Mouse (Mus musculus) large intestine, adult 2 months (tissue): Measurements from ENCODE around the gene Shc2. TPM values are rescaled to one million over a fixed set of nuclear protein-coding genes. Genes with fewer than 3 reads are reported as not detected.

Source experiments
- DNase-seq: peaks from one replicate; pipeline ENCODE4 v3.0.0-alpha.2; 2012; ENCODE audit warnings: low read depth, low spot score
- WGBS: fragments of 180-500 bp; shearing (Covaris S2); methylation state at CpG from one replicate; pipeline ENCODE4 v1.1.7; 2018; 5-methylcytosine and 5-hydroxymethylcytosine counted together
- polyA plus RNA-seq: library from polyadenylated mRNA; depleted of rRNA; stranded (reverse); fragments of >200 nt; gene quantifications from 2 replicates; pipeline ENCODE4 v1.2.3, GENCODE M21; 2012

The Shc2 gene
- polyA plus RNA-seq, 1 experiment, result 1.4 TPM

DNA sequence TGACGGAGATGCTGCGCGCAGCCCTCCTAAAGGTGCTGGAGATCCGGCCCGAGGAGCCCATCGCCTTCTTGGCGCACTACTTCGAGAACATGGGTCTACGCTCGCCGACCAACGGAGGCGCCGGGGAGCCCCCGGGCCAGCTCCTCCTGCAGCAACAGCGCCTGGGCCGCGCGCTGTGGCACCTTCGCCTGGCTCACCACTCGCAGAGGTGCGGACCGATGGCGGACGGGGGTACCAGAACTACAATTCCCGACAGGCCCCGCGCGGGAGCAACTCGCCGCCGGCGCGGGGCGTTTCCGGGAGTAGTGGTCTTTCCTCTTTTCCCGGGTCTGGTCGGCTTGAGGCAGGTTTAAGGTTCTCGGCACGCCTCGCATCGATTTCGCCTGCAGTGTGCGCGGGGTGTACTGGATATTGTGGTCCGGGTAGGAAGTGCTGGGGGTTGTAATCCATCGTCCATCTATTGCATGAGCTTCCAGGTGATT lies 31.9 kb upstream of the Shc2 start:
- DNase-seq, result no peak
- WGBS, result under 1% methylated on average over 47 of the region's 47 CpGs

DNA sequence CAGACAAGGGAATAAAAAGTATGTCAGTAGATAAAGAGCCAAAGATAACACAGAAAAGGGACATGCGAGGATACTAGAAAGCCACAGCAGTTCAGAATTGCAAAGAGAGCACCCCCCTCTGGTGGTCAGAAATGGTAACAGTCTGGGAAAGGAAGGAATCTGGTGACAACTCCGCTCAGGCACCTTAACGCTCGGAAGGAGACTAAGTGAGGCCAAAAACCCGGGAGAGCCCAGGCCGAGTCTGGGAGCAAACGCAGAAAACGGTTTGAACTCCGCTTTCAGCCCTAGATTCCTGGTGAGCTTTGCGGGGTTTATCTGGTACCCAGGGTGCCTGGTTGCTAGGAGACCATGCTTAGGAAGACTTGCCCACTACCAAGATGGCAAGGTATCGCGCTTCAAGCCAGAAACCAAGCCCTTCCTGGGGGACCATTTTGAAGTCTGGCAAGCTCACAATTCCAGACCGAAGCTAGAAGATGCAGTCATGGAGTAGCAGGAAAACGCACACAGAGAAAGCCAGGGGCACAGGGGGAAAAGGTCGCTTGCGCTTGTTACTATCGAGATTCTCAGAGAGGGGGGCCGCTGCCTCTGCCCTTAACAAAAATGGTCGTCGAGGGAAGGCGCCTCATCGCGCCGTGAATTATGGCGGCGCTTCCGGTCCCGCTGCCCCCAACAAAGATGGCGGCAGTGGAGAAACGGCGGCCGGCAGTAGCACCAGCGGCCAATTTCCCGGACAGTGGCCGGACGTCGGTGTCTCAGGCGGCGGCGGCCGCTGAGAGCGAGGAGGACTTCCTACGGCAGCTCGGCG lies 31.3 kb upstream of the Shc2 start, which contains the start of gene Tpgs1:
TSS of gene Tpgs1 (plus strand) at position 599 of the 805 bp plus-strand sequence.
- DNase-seq, result peak; percentile 73
- WGBS, result under 1% methylated on average over 45 of the region's 45 CpGs

DNA sequence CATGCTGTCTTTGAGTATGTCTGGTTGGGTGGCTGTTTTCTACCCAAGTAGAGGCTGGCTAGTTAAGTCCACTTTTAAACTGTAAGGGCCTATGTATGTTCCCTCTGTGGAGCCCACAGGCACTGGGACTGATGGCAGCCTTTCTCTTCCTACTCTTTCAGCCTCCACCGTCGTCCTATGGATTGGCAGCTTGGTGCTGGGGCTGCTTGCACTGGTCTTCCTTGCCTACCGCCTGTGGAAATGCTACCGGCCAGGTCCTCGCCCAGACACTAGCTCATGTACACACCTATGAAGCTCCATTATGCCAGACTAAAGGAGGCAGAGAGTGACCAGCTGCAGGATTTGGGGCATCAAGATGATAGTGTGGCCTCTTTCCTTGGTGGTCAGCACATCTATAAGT lies 30.4 kb upstream of the Shc2 start:
- WGBS, result 81% methylated on average over 5 of the region's 5 CpGs
- no peak for DNase-seq

DNA sequence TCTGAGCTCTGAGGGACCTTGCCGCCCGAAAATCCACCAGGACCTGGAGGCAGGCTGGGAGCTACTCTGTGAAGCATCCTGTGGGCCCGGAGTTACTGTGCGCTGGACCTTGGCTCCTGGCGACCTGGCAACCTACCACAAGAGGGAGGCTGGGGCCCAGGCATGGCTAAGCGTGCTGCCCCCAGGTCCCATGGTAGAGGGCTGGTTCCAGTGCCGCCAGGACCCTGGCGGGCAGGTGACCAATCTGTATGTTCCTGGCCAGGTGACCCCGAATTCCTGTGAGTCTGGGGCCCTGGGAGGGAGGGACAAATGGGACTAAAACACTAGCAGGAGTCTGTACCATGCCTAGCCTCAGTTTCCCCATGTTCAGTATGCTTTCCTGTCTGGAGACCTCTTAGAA lies 28.8 kb upstream of the Shc2 start:
- WGBS, result 66% methylated on average over 9 of the region's 9 CpGs
- DNase-seq, result no peak

DNA sequence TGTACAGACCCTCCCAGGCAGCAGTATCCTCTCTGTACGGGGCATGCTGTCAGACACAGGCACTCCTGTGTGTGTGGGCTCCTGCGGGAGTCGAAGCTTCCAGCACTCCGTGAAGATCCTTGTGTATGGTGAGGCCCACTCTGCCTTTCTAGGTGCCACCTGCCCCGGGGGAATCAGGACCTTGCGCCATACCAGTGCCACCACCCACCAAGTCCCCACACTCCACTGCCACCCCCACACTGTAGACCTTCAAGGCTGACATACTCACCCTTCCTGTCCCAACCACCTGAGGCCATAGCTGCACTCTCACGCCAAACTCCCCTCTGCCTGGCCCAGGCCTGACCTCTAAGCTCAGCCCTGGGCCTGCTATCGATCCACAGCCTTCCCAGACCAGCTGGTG lies 27.3 kb upstream of the Shc2 start:
- no peak for DNase-seq
- WGBS, result 78% methylated on average over 8 of the region's 8 CpGs

DNA sequence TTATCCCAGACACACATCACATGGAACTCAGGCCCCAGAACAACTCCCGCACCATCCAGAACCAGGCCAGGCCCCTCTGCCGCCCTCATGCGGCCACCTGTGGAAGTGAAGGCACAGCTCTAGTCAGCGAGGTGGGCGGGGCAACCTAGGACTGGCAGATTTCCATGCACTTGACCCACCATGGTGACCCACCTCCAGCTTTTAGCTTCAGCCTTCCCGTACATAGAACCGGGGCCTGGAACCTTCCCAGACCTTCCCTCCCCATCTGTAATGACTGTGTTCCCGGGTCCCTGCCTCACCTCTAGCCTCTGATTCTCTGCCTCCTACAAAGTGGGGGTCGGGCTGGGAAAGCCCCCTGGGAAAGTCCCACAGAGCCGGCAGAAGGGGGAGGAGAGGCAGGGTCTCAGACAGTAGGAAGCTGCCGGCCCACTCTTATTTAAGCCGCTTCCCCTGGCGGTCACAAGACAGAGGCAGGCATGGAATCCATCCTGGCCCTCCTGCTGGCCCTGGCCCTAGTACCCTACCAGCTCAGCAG lies 26.5 kb upstream of the Shc2 start, which contains the start of gene Madcam1:
TSS of gene Madcam1 (plus strand) at position 429 of the 535 bp plus-strand sequence.
- no peak for DNase-seq
- 17% methylated on average over 13 of the region's 13 CpGs for WGBS

DNA sequence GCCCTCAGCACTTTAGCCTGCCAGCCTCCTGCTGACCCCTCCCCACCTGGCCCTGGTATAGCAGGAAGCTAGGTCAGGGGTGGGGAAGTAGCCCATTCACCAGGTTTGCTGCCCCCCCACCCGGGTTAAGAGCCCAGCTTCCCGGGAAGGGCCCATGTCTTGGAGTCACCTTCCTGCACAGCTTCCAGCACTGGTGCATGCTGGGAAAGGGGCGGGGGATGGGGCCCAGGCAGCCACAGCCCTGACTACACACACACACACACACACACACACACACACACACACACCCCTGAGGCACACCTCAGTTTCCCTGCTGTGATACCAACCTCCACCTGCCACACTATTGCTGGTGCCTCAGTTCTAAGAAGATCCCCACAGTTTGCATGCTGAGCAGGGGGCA lies 24.1 kb upstream of the Shc2 start:
- WGBS, result 43% methylated on average over 3 of the region's 3 CpGs
- no peak for DNase-seq

DNA sequence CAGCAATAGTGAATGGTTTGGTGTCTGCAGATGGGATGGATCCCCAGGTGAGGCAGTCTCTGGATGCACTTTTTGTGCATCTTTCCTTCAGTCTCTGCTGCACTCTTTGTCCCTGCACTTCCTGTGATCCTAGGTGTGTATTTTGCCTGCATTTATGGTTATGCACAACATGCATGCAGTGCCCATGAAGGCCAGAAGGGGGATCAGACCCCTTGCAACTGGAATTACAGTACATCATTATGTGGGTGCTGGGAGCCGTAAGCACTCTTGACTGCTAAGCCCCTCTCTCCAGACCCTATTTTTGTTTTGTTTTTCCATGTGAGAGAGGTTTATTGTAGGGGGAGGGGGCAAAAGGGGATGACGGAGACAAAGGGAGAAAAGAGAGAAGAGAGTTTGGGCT lies 22.6 kb upstream of the Shc2 start:
- 77% methylated on average over 2 of the region's 2 CpGs for WGBS
- no peak for DNase-seq

DNA sequence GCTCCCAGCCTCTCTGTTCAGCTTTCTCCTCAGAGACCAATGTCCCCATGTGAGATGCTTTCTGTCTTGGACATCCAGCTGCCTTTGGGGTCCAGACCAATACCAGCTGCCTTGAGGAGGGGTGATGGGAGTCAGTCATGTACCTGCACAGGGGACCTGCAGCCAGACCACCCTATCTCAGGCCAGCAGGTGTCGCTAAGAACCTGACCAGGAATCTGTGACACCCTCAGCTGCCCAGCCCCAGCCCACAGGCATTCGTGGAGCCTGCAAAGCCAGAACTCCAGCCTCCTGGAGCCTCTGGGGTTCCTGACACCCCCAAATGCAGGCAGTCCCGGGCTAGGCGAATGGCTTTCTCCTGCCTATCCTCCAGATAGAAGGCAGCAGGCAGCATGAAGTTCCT lies 21.1 kb upstream of the Shc2 start:
- WGBS, result 19% methylated on average over 4 of the region's 4 CpGs
- no peak for DNase-seq

DNA sequence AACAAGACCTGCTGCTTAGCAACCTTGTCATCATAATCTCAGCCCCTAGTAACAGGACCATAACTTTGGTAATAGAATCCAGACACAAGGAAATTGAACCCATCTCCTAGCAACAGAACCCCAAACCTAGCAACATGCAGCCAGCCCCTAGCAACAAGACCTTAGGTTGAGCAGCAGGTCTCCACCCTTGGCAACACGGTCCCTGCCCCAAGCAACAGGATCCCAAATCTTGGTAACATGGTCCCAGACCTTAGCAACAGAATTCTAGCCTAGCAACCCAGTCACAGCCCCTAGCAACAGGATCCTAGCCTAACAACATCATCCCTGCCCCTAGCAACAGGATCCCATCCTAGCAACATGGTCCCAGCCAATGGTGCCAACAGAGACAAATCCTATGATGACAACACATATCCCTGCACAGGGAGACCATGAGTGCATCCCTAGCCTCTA lies 17.3 kb upstream of the Shc2 start:
- 34% methylated on average over 1 of the region's 1 CpGs for WGBS
- no peak for DNase-seq

DNA sequence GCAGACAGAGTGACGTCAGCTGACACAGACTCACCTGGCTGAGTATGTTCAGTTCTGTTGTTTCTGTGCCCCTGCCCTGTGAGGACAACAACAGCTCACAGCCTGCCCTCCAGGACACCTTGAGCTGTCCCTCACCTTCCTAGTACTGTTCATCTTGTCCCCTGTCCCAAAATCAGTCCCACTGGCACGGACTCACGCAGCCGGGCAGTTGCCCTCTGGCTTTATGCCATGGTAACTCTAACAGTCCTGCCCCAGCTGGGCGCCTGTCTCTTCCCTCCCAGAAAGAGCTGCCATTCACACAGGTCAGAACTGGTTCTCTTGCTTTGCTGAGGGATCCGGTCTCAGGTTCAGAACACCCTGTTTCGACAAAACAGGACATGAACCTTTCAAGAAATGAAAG lies 15.1 kb upstream of the Shc2 start:
- no peak for DNase-seq
- 65% methylated on average over 7 of the region's 7 CpGs for WGBS

DNA sequence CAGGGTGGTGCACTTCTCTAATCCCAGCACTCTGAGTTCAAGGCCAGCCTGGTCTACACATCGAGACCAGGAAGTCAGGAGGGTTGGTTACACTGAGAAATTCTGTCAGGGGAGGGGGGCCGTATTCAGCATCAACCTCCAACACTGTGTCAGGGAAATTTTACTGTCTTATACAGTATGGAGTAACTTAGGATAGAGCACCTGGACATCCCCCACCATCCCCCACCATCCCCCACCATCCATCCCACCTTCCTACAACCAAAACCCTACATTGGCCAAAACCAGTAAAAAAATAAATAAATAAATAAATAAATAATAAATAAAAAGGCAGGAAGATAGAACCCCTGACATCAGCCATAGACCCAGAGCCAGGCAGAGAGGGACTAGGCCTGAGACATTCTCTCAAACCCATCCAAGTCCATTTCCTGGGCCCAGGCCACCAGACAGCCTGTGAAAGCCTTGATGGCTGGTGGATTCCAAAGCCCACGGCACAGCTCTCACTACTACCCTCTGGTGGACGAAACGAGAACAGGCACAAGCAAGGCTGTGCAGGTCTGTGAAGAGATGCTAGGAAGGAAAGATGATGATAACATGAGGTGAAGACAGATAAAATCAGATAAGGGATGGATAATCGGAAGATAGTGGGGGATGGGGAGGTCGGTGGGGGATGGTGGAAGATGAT lies 11.5 kb upstream of the Shc2 start:
- WGBS, result 24% methylated on average over 7 of the region's 7 CpGs
- DNase-seq, result peak; percentile 39

DNA sequence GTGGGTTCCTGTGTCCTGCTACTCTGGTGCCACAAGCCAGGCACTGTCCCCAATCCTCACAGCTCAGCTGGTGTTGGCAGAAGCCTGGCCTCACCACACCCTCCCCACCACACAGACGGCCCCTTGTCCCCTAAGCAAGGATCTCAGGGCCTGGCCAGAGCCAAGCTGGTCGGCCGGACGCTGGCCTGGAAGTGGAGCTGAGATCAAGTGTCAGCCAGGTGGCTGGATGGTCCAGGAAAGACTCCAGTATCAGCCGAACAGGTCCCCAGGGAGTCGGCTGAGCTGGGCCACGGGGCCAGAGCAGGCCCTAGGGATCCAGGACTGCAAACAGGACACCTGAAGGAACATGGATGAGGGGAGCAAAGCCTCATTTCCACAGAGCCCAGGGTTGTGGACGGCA lies 8.0 kb upstream of the Shc2 start, which contains the start of gene Odf3l2:
TSS of gene Odf3l2 (minus strand) at position 28 of the 400 bp plus-strand sequence.
- DNase-seq, result no peak
- 63% methylated on average over 8 of the region's 8 CpGs for WGBS

DNA sequence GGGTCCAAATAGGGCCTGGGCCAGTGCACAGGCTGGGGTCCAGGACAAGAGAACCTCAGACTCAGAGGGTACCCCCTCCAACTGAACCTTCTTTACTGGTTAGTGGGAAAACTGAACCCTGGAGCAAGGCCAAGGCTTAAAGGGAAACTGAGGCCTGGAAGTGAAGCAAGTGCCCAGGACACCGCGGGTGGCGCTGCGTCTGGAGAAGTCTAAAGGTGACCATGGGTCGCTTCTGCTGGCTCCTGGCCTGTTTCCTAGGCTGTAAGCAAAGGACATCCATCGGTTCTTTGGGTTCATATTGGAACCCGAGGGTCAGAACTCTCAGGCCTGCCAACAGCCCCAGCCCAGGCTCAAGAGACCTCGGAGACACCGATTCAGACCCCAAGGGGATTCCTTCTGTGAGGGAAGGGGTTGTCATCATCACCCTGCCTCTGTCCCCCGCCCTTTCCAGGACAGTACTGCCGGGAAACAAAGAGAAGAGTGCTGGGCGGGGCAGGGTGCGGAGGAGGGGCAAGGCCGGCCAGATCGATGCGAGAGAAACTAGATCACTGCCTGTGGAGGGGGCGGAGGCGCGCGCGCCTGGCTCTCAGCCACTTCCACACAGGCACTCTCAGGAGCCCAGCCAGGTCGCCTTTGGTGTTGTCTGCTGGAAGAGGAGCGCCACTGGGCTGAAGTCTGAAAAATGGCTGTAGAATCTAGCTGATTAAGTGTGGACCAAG lies 927 bp upstream of the Shc2 start:
- DNase-seq, result no peak
- 7% methylated on average over 23 of the region's 23 CpGs for WGBS

DNA sequence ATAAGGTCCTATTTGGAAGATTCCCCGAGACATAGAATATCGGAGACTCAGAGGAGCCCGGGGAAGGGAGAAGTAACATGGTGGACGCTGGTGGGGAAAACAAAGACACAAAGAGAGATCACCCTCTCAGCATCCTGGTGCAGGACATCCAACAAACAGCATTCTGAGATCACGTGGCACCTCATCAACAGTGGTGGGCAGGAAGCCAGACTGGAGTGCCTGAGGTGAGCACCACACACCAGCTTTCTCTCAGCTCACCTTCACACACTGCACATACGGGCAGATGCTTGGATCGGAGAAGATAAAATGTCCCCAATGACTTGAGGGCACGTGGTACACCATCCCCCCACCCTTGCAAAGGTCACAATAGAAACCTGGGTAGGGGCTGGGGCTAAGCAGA lies 1.4 kb downstream of the Shc2 start:
- WGBS, result 87% methylated on average over 8 of the region's 8 CpGs
- no peak for DNase-seq

DNA sequence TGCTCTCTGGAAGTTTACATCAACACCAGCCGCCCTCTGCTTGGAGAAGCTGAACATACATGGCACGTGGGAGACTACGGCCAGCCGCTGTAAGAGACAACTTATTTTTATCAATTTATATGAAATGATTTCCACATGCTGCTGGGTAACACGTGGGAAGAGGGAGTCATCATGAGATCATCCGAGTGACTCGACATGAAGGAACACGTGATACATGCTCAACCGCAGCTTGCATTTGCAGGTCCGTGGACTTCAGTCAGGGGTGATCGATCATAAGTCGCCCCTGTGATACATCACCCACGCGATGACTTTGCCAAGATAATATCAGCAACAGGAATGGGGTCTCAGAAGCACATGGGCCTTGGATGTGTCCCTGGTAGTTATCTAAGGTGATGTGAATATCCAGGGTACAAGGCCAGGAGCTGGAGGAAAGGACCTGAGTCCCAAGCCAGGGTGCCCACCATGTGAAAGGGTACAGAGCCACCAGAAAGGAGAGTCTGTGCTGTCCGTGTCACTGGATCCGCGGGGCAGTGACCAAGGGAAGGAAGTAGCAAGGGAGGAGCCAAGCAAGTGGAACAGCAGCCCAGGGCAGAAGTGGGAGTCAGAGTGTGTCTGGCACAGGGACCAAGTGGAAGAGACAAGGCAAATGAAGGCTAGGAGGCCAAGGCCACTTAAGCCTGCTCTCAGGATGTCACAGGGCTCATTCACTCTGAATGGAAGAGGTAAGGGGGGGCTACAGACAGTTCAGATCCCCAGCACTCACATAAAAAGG lies 4.5 kb downstream of the Shc2 start:
- no peak for DNase-seq
- WGBS, result 76% methylated on average over 17 of the region's 17 CpGs

DNA sequence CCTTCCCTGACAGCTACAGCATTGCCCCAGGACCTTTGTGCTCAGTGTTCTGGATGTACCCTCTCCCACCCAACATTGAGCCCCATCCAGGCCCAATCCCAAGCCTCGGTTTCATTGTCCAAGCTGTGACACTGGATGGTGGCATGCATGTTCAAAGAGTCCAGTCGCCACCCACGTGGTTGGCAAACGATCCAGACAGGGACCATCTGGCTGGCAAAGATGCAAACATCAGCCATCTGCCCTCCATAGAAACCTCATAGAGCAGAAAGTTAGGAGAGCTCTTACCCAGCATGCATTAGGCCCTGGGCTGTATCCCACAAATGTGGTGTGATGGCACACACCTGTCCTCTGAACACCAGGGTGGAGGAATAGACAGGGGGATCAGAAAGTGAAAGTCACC lies 6.3 kb downstream of the Shc2 start:
- WGBS, result 68% methylated on average over 4 of the region's 4 CpGs

DNA sequence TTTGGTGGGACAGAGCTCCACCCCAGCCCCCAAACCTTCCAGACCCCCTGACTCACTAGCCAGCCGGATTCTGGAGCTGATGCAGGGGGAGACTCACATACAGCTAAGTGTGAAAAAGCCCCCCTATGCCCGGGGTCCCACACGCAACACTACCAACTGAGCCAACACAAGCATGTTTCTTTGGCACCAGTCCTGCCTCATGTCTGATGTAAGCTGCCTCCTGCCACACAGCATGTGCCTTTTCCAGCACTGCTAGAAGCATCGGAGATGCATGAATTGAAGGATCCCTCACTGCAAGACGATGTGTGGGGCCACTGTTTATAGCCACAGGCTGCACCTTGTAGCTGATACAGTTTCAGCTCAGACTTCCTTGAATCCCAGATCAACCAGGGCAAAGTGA lies 9.3 kb downstream of the Shc2 start:
- WGBS, result 81% methylated on average over 5 of the region's 5 CpGs
- DNase-seq, result no peak

More for the DNA sequence above, 6.3 kb downstream of the Shc2 start:
- no peak for DNase-seq

DNA sequence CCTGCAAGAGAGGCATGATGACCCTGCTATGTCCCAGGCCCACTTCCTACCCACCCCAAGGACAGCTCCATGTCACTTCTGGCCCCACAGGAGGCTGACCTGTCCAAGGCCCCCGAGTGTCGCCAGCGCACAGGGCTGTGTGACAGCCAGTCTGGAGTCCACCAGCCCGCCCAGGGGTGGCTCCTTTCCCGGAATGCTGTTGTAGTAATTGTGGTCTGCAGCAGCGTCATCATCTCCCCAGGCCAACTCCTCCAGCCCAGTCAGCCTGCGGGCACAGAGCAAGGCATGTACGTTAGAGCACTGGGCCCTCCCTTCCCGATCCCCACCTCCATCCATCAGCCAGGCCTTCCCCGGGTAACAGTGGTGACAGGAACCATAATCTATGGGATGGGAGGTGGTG lies 11.6 kb downstream of the Shc2 start:
- 85% methylated on average over 10 of the region's 10 CpGs for WGBS

More for the DNA sequence above, 11.6 kb downstream of the Shc2 start:
- no peak for DNase-seq
